Mouse (Mus musculus): Measurements from ENCODE around the gene Cfap206.
"Not testable (repeated sequence)": the region's sequence is repeated elsewhere in the genome, so short reads cannot be mapped to it uniquely, and the experiment has no call there.

Cfap206 gene

GRCm38 (mm10) chr4:34729851-34730341 lies at the start of gene Cfap206:
Gene Cfap206, minus strand, starts transcription at chr4:34730206.
- peak; percentile 89 for DNase-seq

DNA sequence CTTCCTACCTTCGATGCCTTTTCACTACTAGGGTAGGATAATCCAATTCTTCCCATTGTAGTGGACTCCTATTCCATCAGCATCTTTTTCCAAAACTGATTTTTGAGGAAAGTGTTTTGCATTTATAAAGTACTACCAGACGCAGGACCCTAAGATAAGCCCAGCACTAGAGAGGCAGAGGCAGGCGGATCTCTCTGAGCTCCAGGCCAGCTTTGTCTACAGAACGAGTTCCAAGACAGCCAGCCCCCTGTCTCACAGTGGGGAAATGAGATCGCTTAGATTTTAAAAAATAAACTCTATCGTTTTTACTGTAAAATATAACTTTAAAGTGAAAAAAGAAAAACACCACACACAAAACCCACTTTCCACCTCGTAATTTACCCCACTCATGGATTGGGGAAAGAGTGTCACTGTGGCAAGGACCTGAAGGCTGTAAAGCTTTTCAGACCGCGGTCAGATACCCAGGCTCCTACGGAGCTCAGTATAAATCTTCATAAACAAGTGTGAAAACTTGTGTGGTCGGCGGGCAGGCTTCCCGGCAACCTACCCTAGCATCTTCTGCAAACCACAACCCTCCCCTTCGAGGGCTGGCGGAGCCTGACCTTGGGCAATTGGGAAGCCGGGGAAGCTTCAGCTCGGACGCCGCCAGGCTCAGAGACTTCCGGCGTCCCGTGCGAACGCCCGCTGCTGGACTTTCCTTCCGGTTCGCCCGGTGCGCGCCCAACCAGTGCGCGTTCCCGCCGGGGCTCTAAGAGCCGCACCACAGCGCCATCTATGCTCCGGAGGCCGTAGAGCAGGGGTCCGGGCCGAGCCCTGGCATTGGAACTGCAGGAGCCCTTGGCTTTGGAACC lies 47.9 kb upstream of the Cfap206 start, which contains the start of gene Smim8:
Gene Smim8, minus strand, starts transcription at position 747 of the 851 bp plus-strand sequence.
- peak; percentile 96 for DNase-seq

DNA sequence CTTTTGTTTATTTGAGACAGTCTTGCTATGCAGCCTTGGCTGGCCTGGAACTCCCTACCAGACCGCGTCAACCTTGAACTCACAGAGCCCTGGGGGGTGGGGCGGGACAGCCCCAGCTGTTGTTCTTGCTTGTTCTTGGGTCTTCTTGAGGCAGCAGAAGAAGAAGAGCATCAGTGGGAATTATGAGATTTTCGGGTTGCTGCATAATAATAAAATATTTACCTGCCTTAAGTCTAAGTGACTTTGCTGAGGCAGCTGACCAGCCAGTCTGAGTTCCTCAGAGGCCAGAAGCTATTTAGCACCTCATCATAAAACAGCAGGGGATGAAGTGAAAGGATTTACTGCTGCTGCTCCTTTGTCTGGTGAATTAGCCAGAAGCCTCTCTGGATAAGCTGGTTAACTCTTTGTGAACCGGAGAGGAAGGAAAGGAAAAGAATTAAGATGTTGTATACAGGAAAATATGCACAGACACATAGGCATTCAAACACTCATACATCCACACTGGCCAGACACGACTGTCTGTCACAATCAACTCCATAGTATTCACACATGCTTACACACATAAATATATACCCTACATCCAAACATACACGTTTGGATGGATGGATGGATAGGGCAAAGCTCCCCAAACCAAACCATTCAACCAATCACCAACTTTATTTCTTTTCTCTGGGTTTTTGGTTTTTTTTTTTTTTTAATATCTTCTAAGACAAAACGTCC lies 41.8 kb upstream of the Cfap206 start:
- DNase-seq = peak; percentile 20

DNA sequence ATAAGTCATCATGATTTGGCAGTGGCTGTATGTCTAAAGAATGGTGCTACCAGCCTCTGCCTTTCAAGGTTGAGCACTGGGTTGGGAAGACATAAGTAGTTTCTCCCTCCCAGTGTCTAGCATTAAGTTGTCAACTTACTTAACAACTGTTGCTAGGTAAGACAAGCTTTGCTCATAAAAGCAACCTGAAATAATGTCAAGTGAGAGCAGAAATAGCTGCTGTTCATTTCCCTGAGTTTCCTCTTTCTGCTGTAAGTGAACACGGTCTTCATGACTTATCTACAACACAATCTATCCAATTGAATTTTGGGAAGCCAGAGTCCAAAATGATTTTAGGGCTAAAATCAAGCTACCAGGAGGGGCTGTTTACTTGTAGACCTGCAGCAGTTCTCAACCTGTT lies 26.2 kb upstream of the Cfap206 start, which contains the start of gene Gm136:
Gene Gm136, minus strand, starts transcription at position 101 of the 400 bp plus-strand sequence.
- no peak for DNase-seq

DNA sequence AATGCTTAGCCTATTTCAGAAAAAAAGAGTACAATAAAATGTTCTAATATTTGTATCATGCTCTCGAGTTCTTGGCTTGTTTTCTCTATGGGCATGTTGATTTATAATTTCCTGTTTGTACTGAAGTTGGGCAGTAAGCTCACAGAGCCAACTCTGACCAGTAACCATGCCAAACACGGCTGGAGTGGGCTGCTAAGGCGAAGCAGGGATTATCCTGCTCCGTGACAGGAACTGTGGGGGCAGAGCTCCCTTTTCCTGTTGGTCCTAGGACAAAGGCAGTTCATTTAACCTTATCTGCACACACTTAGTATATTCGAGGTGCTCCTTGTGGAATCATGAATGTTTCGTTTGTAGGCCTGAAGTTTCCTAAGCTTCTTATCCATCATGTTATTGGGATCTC lies 19.2 kb upstream of the Cfap206 start:
- peak; percentile 55 for DNase-seq

- no peak for DNase-seq
Observed at GRCm38 (mm10) chr4:34734461-34734860, 4.5 kb upstream of the Cfap206 start.

- DNase-seq = not testable (repeated sequence)
Observed at GRCm38 (mm10) chr4:34733415-34733814, 3.4 kb upstream of the Cfap206 start.

GRCm38 (mm10) chr4:34725710-34726109 lies 4.3 kb downstream of the Cfap206 start:
- DNase-seq = not testable (repeated sequence)

DNA sequence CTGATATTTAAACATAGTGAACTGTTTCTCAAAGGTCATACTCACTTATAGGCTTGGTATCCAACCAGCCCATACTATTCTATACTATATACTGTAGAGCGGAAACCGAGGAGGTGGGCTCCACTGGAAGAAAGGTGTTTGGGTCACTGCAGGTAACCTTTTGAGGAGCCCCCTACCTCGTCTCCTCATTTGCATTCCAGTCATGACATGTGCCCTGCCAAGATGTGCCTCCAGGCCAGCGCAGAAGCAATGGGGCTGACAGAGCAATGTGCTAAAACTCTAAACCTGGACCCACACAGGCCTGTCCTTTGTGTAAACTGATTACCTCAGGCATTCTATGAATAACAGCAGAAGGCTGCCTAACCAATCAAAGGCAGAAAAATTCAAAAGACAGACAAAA lies 5.7 kb downstream of the Cfap206 start:
- no peak for DNase-seq

GRCm38 (mm10) chr4:34723186-34723585 lies 6.8 kb downstream of the Cfap206 start:
- DNase-seq = no peak

DNA sequence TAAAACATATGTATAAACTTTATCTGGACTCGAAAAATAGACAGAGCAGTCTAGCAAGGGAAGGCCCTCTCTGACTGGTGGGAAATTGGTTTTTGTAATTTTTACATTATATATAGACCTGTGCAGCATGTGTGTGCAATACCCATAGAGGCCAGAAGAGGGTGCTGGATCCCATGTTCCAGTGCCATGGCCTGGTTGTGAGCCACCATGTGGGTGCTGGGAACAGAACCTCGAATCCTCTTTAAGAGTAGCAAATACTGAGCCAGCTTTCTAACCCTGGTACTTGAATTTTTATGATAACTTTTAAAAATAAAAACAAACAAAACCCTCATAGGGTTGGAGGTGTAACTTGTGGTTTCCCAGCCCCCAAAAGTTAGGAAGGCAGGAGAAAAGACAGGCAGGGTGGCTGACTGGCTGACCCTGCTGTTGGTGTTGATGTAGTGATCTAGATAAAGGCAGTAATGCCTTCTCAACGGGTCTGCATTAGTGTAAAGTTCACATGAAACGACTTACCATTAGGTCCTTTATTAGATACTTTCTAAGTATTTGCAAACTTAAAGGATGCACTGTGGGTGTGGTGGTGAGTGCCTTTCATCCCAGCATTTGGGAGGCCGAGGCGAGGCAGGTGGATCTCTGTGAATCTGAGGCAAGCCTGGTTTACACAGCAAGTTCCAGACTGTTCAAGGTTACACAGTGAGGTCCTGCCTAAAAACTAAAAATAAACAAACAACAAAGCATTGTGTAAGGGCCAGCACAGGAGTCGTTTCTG lies 9.7 kb downstream of the Cfap206 start:
- no peak for DNase-seq

DNA sequence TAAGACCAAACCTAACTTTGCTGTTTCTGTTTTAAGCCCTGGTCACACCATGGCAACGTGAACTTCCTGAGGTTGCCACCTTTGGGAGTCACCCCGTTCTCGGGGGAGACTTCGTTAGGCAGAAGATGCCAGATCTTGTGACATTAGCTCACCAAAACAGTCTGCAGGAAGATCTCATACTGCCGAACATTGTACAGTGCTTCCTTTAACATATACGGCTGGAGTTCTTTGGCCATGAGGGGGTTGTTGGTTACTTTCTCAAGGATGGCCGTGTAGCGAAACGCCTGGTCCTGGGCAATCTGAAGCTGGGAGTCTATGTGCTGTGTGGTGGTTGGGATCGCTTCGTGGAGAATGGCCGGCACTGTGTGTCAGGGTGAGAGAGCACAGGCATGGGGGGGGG lies 10.6 kb downstream of the Cfap206 start:
- DNase-seq = no peak

DNA sequence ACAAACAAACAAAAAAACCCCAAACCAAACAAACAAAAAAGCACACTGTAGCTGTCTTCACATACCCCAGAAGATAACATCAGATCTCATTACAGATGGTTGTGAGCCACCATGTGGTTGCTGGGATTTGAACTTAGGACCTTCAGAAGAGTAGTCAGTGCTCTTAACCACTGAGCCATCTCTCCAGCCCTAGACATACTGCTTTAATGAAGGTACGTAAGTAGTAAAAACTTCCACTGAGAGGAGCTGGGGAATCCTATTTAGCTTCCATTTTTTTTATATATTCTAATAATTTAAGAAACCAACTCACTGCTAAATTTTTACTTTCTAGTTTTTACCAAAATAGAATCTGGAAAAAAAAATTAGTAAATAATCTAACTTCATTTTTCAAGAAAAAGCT lies 14.9 kb downstream of the Cfap206 start:
- DNase-seq = no peak

- DNase-seq = no peak
Observed at GRCm38 (mm10) chr4:34708127-34708526, 21.9 kb downstream of the Cfap206 start.

- no peak for DNase-seq
Observed at GRCm38 (mm10) chr4:34707248-34707647, 22.8 kb downstream of the Cfap206 start.

GRCm38 (mm10) chr4:34703029-34703428 lies 27.0 kb downstream of the Cfap206 start:
- DNase-seq = no peak

GRCm38 (mm10) chr4:34702231-34702630 lies 27.8 kb downstream of the Cfap206 start:
- DNase-seq = no peak

GRCm38 (mm10) chr4:34701528-34701927 lies 28.5 kb downstream of the Cfap206 start:
- DNase-seq = peak; percentile 74

DNA sequence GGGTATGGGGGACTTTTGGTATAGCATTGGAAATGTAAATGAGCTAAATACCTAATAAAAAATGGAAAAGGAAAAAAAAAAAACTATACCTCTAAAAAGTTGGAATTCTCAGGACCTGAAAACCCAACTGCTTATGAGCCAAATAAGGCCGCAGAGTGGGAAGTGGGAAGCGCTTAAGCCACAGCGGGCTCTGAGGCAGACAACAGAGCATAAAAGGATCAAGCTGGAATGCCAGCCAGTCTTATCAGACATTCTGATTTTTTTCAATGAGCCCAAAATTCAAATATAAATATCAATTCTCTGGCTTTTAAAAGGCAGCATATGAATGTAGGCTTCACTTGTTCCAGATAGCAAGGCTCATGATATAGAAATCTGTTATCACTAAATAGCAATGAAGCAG lies 42.0 kb downstream of the Cfap206 start:
- DNase-seq = no peak

- DNase-seq = peak; percentile 96
Observed at GRCm38 (mm10) chr4:34686874-34687567, 43.0 kb downstream of the Cfap206 start, which contains the start of gene Slc35a1. Gene Slc35a1, minus strand, starts transcription at chr4:34687438.

- DNase-seq = peak; percentile 38
Observed at GRCm38 (mm10) chr4:34680530-34680929, 49.5 kb downstream of the Cfap206 start.

DNA sequence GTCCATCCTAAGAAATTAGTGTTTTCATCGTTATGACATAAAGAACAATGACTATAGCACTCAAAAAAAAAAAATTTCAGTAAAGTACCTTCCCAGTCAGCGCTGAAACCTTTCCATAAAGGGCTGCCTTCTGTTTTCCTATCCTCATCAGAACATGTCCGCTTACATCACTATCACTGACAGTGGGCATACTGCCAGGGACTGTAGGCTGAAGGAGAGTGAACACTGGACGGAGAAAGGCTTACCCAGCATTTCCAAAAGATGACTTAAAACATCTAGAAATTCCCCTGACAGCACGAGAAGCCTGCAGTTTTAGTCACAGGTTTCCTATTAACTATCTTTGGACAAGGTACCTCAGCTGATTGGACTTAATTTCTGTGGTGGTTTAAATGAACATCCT lies 56.3 kb downstream of the Cfap206 start:
- peak; percentile 39 for DNase-seq
